Mouse (Mus musculus) liver, embryonic 14.5 days (tissue): ENCODE results near the gene Setd2. TPM values are rescaled to one million over a fixed set of nuclear protein-coding genes. Genes with fewer than 3 reads are reported as not detected.

ENCODE experiments used
- ATAC-seq: fragments of 200-750 bp; cut with Nextera tagmentation; 2 replicates; pipeline ENCODE4 v1.8.0; 2017; ENCODE audit warnings: moderate number of reproducible peaks, mild to moderate bottlenecking, moderate library complexity; ENCODE audit not compliant: insufficient read depth
- DNase-seq, 3 experiments: peaks; one replicate each; pipeline ENCODE4 v3.0.0-alpha.2; 2012 to 2013; ENCODE audit warnings: low read depth in 3 of 3, low spot score in 3 of 3
- H3K27ac ChIP-seq: fragments of 300-500 bp; sonication (generic); 2 replicates; pipeline ENCODE4 v1.5.1; 2014; ENCODE audit warnings: moderate library complexity, mild to moderate bottlenecking, control low read depth, inconsistent platforms
- H3K27me3 ChIP-seq: fragments of 300-500 bp; sonication (generic); 2 replicates; pipeline ENCODE4 v1.6.1; 2014; ENCODE audit warnings: mild to moderate bottlenecking, low read length, moderate library complexity; ENCODE audit not compliant: control insufficient read depth, insufficient read depth
- H3K36me3 ChIP-seq: fragments of 300-500 bp; sonication (generic); replicated peaks from 2 replicates; pipeline ENCODE4 v1.6.1; 2014; ENCODE audit warnings: low read depth; ENCODE audit not compliant: control insufficient read depth, insufficient read depth
- H3K4me1 ChIP-seq, 2 experiments: fragments of 200-500 bp in 1 of 2; fragments of 300-500 bp in 1 of 2; sonication (generic) in 1 of 2; replicated peaks; 2 replicates each; pipeline ENCODE4 v1.6.1; 2012 to 2014; ENCODE audit warnings: antibody characterized with exemption in 1 of 2, inconsistent platforms in 1 of 2, low read length in 1 of 2; ENCODE audit not compliant: control insufficient read depth in 2 of 2, insufficient read depth in 2 of 2
- H3K4me2 ChIP-seq: fragments of 300-500 bp; sonication (generic); 2 replicates; pipeline ENCODE4 v1.6.1; 2014; ENCODE audit warnings: low read depth, mild to moderate bottlenecking, control low read depth, moderate library complexity
- H3K4me3 ChIP-seq, 2 experiments: fragments of 200-500 bp in 1 of 2; fragments of 300-500 bp in 1 of 2; sonication (generic) in 1 of 2; 2 replicates each; pipeline ENCODE4 v1.5.1; 2012 to 2014; ENCODE audit warnings: low read depth in 2 of 2, low read length in 2 of 2, mild to moderate bottlenecking in 2 of 2, control low read depth in 1 of 2, inconsistent platforms in 1 of 2, moderate library complexity in 1 of 2; ENCODE audit not compliant: insufficient read depth in 1 of 2
- H3K9ac ChIP-seq: fragments of 300-500 bp; sonication (generic); replicated peaks from 2 replicates; pipeline ENCODE4 v1.6.1; 2014; ENCODE audit warnings: mild to moderate bottlenecking, control low read depth, moderate library complexity
- H3K9me3 ChIP-seq: fragments of 300-500 bp; sonication (generic); 2 replicates; pipeline ENCODE4 v1.6.1; 2016; ENCODE audit warnings: low read length, mixed read lengths; ENCODE audit not compliant: control insufficient read depth
- CTCF ChIP-seq: IDR thresholded peaks from 2 replicates; pipeline ENCODE4 v1.5.1; 2016; ENCODE audit warnings: antibody characterized with exemption, low read depth, control low read depth
- EP300 ChIP-seq: IDR thresholded peaks from 2 replicates; pipeline ENCODE4 v1.6.1; 2016; ENCODE audit warnings: antibody characterized with exemption, low read depth
- WGBS: fragments of 180-500 bp; shearing (Covaris S2); extraction: QIAGEN DNeasy Blood & Tissue Kit; methylation state at CpG from one replicate; pipeline ENCODE4 v1.1.7; 2014; ENCODE audit not compliant: insufficient replicate concordance; 5-methylcytosine and 5-hydroxymethylcytosine counted together
- polyA plus RNA-seq, 2 experiments: library from polyadenylated mRNA; depleted of rRNA in 1 of 2; stranded (reverse) in 1 of 2; unstranded in 1 of 2; fragments of >200 nt; fragmentation: Nextera tagmentation in 1 of 2; extraction: Ambion mirVana in 1 of 2; gene quantifications; 2 replicates each; pipeline versions ENCODE4 v1.2.1 to v1.2.3; 2012 to 2014

Gene Setd2
- polyA plus RNA-seq, 2 experiments: 12.4 to 25.0 TPM

GRCm38 (mm10) chr9:110583521-110583920 is 51.1 kb downstream of the Setd2 start:
- H3K9ac ChIP-seq: no peak overlapping the region
- no peak for ATAC-seq
- DNase-seq: no peak
- H3K27ac ChIP-seq: no peak overlapping the region
- H3K9me3 ChIP-seq: no peaks in the 10 kb centered on the region
- H3K36me3 ChIP-seq: peaks cover 6% of the 10 kb centered on the region
- no peaks in the 10 kb centered on the region for H3K27me3 ChIP-seq
- no peak overlapping the region for H3K4me2 ChIP-seq
- WGBS: 87% methylated on average over 1 of the region's 1 CpGs
- no peak for TF ChIP-seq EP300
- no peak for TF ChIP-seq CTCF
- H3K4me3 ChIP-seq: no peak overlapping the region
- no peaks in the 10 kb centered on the region for H3K4me1 ChIP-seq

- no peak for DNase-seq
- Histone ChIP-seq H3K27me3 (no peaks in the 10 kb centered on the region), H3K4me3 (no peak overlapping the region), H3K4me1 (peaks cover 0 to 3% of the 10 kb centered on the region in 2 experiments; a peak in 1 of 4 replicates), H3K9ac (no peak overlapping the region), H3K9me3 (no peaks in the 10 kb centered on the region), H3K4me2 (no peak overlapping the region), H3K27ac (no peak overlapping the region), H3K36me3 (peaks cover 27% of the 10 kb centered on the region)
- no peak for ATAC-seq
- TF ChIP-seq CTCF (no peak), EP300 (no peak)
- WGBS: 78% methylated on average over 3 of the region's 3 CpGs
These were observed 79.1 kb downstream of the Setd2 start for GRCm38 (mm10) chr9:110611471-110611870.

GRCm38 (mm10) chr9:110617081-110617480 is 84.7 kb downstream of the Setd2 start:
- Histone ChIP-seq H3K4me2 (no peak overlapping the region), H3K36me3 (peaks cover 32% of the 10 kb centered on the region), H3K27ac (no peak overlapping the region), H3K27me3 (no peaks in the 10 kb centered on the region), H3K4me3 (no peak overlapping the region), H3K4me1 (peaks cover 0 to 3% of the 10 kb centered on the region in 2 experiments; a peak in 1 of 4 replicates), H3K9ac (no peak overlapping the region), H3K9me3 (no peaks in the 10 kb centered on the region)
- DNase-seq: no peak
- WGBS: 81% methylated on average over 3 of the region's 3 CpGs
- ATAC-seq: no peak
- TF ChIP-seq CTCF (no peak), EP300 (no peak)

GRCm38 (mm10) chr9:110620180-110620579 is 87.8 kb downstream of the Setd2 start:
- Histone ChIP-seq H3K9me3 (no peaks in the 10 kb centered on the region), H3K27ac (no peak overlapping the region), H3K36me3 (peaks cover 22% of the 10 kb centered on the region), H3K27me3 (no peaks in the 10 kb centered on the region), H3K4me2 (no peak overlapping the region), H3K9ac (no peak overlapping the region), H3K4me1 (peaks cover 3% of the 10 kb centered on the region in 2 experiments; a peak in 2 of 4 replicates), H3K4me3 (no peak overlapping the region)
- WGBS: 82% methylated on average over 7 of the region's 7 CpGs
- DNase-seq (no peak), ATAC-seq (no peak)
- TF ChIP-seq CTCF: peak; percentile 61
- no peak for TF ChIP-seq EP300

GRCm38 (mm10) chr9:110620685-110621084 is 88.3 kb downstream of the Setd2 start:
- peaks cover 22% of the 10 kb centered on the region for H3K36me3 ChIP-seq
- H3K27ac ChIP-seq: no peak overlapping the region
- H3K4me3 ChIP-seq: no peak overlapping the region
- DNase-seq (no peak), ATAC-seq (no peak)
- H3K9ac ChIP-seq: no peak overlapping the region
- peaks cover 1 to 3% of the 10 kb centered on the region in 2 experiments; a peak in 2 of 4 replicates for H3K4me1 ChIP-seq
- H3K27me3 ChIP-seq: no peaks in the 10 kb centered on the region
- 81% methylated on average over 7 of the region's 7 CpGs for WGBS
- H3K9me3 ChIP-seq: no peaks in the 10 kb centered on the region
- no peak for TF ChIP-seq CTCF
- no peak for TF ChIP-seq EP300
- H3K4me2 ChIP-seq: no peak overlapping the region
